Mouse (Mus musculus): ENCODE data around the gene Sorbs2. TPM values are rescaled to one million over a fixed set of nuclear protein-coding genes. Genes with fewer than 3 reads are reported as not detected.

Gene Sorbs2
- polyA plus RNA-seq, 1 experiment from 2014 or later, result 81.5 TPM

GRCm38 (mm10) chr8:45724204-45724603 lies 216.6 kb downstream of the Sorbs2 start:
- H3K27me3 ChIP-seq (ENCODE audit: control insufficient read depth, insufficient read depth, low read length), result no peaks in the 10 kb centered on the region
- H3K36me3 ChIP-seq (ENCODE audit: control insufficient read depth, insufficient read depth, low read length), result no peaks in the 10 kb centered on the region
- 89% methylated on average over 3 of the region's 3 CpGs for whole genome bisulfite sequencing
- ATAC-seq (ENCODE audit: low FRiP score, low TSS enrichment) (no peak), DNase-seq (no peak)
- no peak overlapping the region for H3K9ac ChIP-seq (replicated peaks; ENCODE audit: low read length)
- no peaks in the 10 kb centered on the region for H3K9me3 ChIP-seq (ENCODE audit: control insufficient read depth, low read length)
- H3K27ac ChIP-seq (replicated peaks; ENCODE audit: low read depth, low read length), result no peak overlapping the region
- H3K4me2 ChIP-seq (ENCODE audit: low read length), result no peak overlapping the region
- no peak overlapping the region for H3K4me3 ChIP-seq (replicated peaks; ENCODE audit: low read depth, low read length)
- H3K4me1 ChIP-seq (ENCODE audit: control insufficient read depth, insufficient read depth, low read length), result no peaks in the 10 kb centered on the region

GRCm38 (mm10) chr8:45725321-45725720 lies 217.7 kb downstream of the Sorbs2 start:
- DNase-seq, result no peak
- ATAC-seq (ENCODE audit: low FRiP score, low TSS enrichment), result no peak
- Histone ChIP-seq H3K4me3 (replicated peaks; ENCODE audit: low read depth, low read length) (no peak overlapping the region), H3K9me3 (ENCODE audit: control insufficient read depth, low read length) (no peaks in the 10 kb centered on the region), H3K4me1 (ENCODE audit: control insufficient read depth, insufficient read depth, low read length) (no peaks in the 10 kb centered on the region), H3K9ac (replicated peaks; ENCODE audit: low read length) (no peak overlapping the region), H3K4me2 (ENCODE audit: low read length) (no peak overlapping the region), H3K27ac (replicated peaks; ENCODE audit: low read depth, low read length) (no peak overlapping the region), H3K27me3 (ENCODE audit: control insufficient read depth, insufficient read depth, low read length) (no peaks in the 10 kb centered on the region), H3K36me3 (ENCODE audit: control insufficient read depth, insufficient read depth, low read length) (no peaks in the 10 kb centered on the region)
- 91% methylated on average over 5 of the region's 5 CpGs for WGBS

- Histone ChIP-seq H3K27me3 (ENCODE audit: control insufficient read depth, insufficient read depth, low read length) (no peaks in the 10 kb centered on the region), H3K9me3 (ENCODE audit: control insufficient read depth, low read length) (no peaks in the 10 kb centered on the region), H3K4me1 (ENCODE audit: control insufficient read depth, insufficient read depth, low read length) (no peaks in the 10 kb centered on the region; the same call in 1 of the 2 replicates), H3K4me3 (replicated peaks; ENCODE audit: low read depth, low read length) (no peak overlapping the region), H3K9ac (replicated peaks; ENCODE audit: low read length) (no peak overlapping the region), H3K4me2 (ENCODE audit: low read length) (no peak overlapping the region), H3K27ac (replicated peaks; ENCODE audit: low read depth, low read length) (no peak overlapping the region), H3K36me3 (ENCODE audit: control insufficient read depth, insufficient read depth, low read length) (no peaks in the 10 kb centered on the region)
- no peak for ATAC-seq (ENCODE audit: low FRiP score, low TSS enrichment)
- no peak for DNase-seq
- 90% methylated on average over 7 of the region's 7 CpGs for WGBS
Measured at GRCm38 (mm10) chr8:45729850-45730382, 222.3 kb downstream of the Sorbs2 start.

- ATAC-seq (ENCODE audit: low FRiP score, low TSS enrichment), result no peak
- no peaks in the 10 kb centered on the region; the same call in 1 of the 2 replicates for H3K4me1 ChIP-seq (ENCODE audit: control insufficient read depth, insufficient read depth, low read length)
- H3K4me3 ChIP-seq (replicated peaks; ENCODE audit: low read depth, low read length), result no peak overlapping the region
- H3K36me3 ChIP-seq (ENCODE audit: control insufficient read depth, insufficient read depth, low read length), result no peaks in the 10 kb centered on the region
- H3K27ac ChIP-seq (replicated peaks; ENCODE audit: low read depth, low read length), result no peak overlapping the region
- H3K9me3 ChIP-seq (ENCODE audit: control insufficient read depth, low read length), result no peaks in the 10 kb centered on the region
- 87% methylated on average over 5 of the region's 5 CpGs for WGBS
- no peak for DNase-seq
- H3K9ac ChIP-seq (replicated peaks; ENCODE audit: low read length), result no peak overlapping the region
- H3K4me2 ChIP-seq (ENCODE audit: low read length), result no peak overlapping the region
- H3K27me3 ChIP-seq (ENCODE audit: control insufficient read depth, insufficient read depth, low read length), result no peaks in the 10 kb centered on the region
Measured at GRCm38 (mm10) chr8:45730795-45731194, 223.2 kb downstream of the Sorbs2 start.

GRCm38 (mm10) chr8:45734071-45734470 lies 226.5 kb downstream of the Sorbs2 start:
- Histone ChIP-seq H3K4me3 (replicated peaks; ENCODE audit: low read depth, low read length) (no peak overlapping the region), H3K27ac (replicated peaks; ENCODE audit: low read depth, low read length) (no peak overlapping the region), H3K27me3 (ENCODE audit: control insufficient read depth, insufficient read depth, low read length) (no peaks in the 10 kb centered on the region), H3K9me3 (ENCODE audit: control insufficient read depth, low read length) (no peaks in the 10 kb centered on the region), H3K4me2 (ENCODE audit: low read length) (no peak overlapping the region), H3K4me1 (ENCODE audit: control insufficient read depth, insufficient read depth, low read length) (no peaks in the 10 kb centered on the region; the same call in 1 of the 2 replicates), H3K9ac (replicated peaks; ENCODE audit: low read length) (no peak overlapping the region), H3K36me3 (ENCODE audit: control insufficient read depth, insufficient read depth, low read length) (0 out of 2 replicates have a peak, but pooled peaks cover 3% of the 10 kb centered on the region)
- ATAC-seq (ENCODE audit: low FRiP score, low TSS enrichment), result no peak
- 28% methylated on average over 8 of the region's 8 CpGs for WGBS
- peak; percentile 62 for DNase-seq

GRCm38 (mm10) chr8:45737266-45737665 lies 229.7 kb downstream of the Sorbs2 start:
- no peaks in the 10 kb centered on the region; the same call in 1 of the 2 replicates for H3K4me1 ChIP-seq (ENCODE audit: control insufficient read depth, insufficient read depth, low read length)
- 0 out of 2 replicates have a peak, but pooled peaks cover 3% of the 10 kb centered on the region for H3K36me3 ChIP-seq (ENCODE audit: control insufficient read depth, insufficient read depth, low read length)
- DNase-seq (no peak), ATAC-seq (ENCODE audit: low FRiP score, low TSS enrichment) (no peak)
- H3K27ac ChIP-seq (replicated peaks; ENCODE audit: low read depth, low read length), result no peak overlapping the region
- no peak overlapping the region for H3K4me2 ChIP-seq (ENCODE audit: low read length)
- WGBS, result 92% methylated on average over 2 of the region's 2 CpGs
- no peak overlapping the region for H3K4me3 ChIP-seq (replicated peaks; ENCODE audit: low read depth, low read length)
- H3K27me3 ChIP-seq (ENCODE audit: control insufficient read depth, insufficient read depth, low read length), result no peaks in the 10 kb centered on the region
- H3K9ac ChIP-seq (replicated peaks; ENCODE audit: low read length), result no peak overlapping the region
- no peaks in the 10 kb centered on the region for H3K9me3 ChIP-seq (ENCODE audit: control insufficient read depth, low read length)

GRCm38 (mm10) chr8:45743326-45743725 lies 235.7 kb downstream of the Sorbs2 start:
- no peaks in the 10 kb centered on the region for H3K4me1 ChIP-seq (ENCODE audit: control insufficient read depth, insufficient read depth, low read length)
- H3K4me3 ChIP-seq (replicated peaks; ENCODE audit: low read depth, low read length), result no peak overlapping the region
- WGBS, result 92% methylated on average over 2 of the region's 2 CpGs
- H3K27ac ChIP-seq (replicated peaks; ENCODE audit: low read depth, low read length), result no peak overlapping the region
- DNase-seq (no peak), ATAC-seq (ENCODE audit: low FRiP score, low TSS enrichment) (no peak)
- no peaks in the 10 kb centered on the region for H3K9me3 ChIP-seq (ENCODE audit: control insufficient read depth, low read length)
- no peaks in the 10 kb centered on the region for H3K27me3 ChIP-seq (ENCODE audit: control insufficient read depth, insufficient read depth, low read length)
- no peak overlapping the region for H3K9ac ChIP-seq (replicated peaks; ENCODE audit: low read length)
- 0 out of 2 replicates have a peak, but pooled peaks cover 9% of the 10 kb centered on the region for H3K36me3 ChIP-seq (ENCODE audit: control insufficient read depth, insufficient read depth, low read length)
- no peak overlapping the region for H3K4me2 ChIP-seq (ENCODE audit: low read length)

GRCm38 (mm10) chr8:45743739-45744138 lies 236.2 kb downstream of the Sorbs2 start:
- ATAC-seq (ENCODE audit: low FRiP score, low TSS enrichment) (no peak), DNase-seq (no peak)
- H3K9ac ChIP-seq (replicated peaks; ENCODE audit: low read length), result no peak overlapping the region

More at GRCm38 (mm10) chr8:45743739-45744138, 236.2 kb downstream of the Sorbs2 start:
- no peak overlapping the region for H3K4me2 ChIP-seq (ENCODE audit: low read length)
- no peaks in the 10 kb centered on the region for H3K27me3 ChIP-seq (ENCODE audit: control insufficient read depth, insufficient read depth, low read length)
- H3K27ac ChIP-seq (replicated peaks; ENCODE audit: low read depth, low read length), result no peak overlapping the region
- no peak overlapping the region for H3K4me3 ChIP-seq (replicated peaks; ENCODE audit: low read depth, low read length)
- no peaks in the 10 kb centered on the region for H3K9me3 ChIP-seq (ENCODE audit: control insufficient read depth, low read length)
- no peaks in the 10 kb centered on the region for H3K4me1 ChIP-seq (ENCODE audit: control insufficient read depth, insufficient read depth, low read length)
- H3K36me3 ChIP-seq (ENCODE audit: control insufficient read depth, insufficient read depth, low read length), result 0 out of 2 replicates have a peak, but pooled peaks cover 13% of the 10 kb centered on the region

Measured in midbrain, embryonic 14.5 days (tissue).